Mouse (Mus musculus) cerebellum, adult 2 months (tissue): ENCODE data around the gene Trpm6.

Experiments
- CTCF ChIP-seq: fragments of 200-500 bp; IDR thresholded peaks from 2 replicates; pipeline ENCODE4 v1.5.1; 2011; ENCODE audit warnings: low read depth, mild to moderate bottlenecking, control low read depth, low read length, moderate library complexity, borderline replicate concordance; ENCODE audit not compliant: insufficient read depth
- POLR2A ChIP-seq: fragments of 200-500 bp; IDR thresholded peaks from 2 replicates; pipeline ENCODE4 v1.6.1; 2011; ENCODE audit warnings: low read length, control low read depth, borderline replicate concordance; ENCODE audit not compliant: insufficient read depth

DNA sequence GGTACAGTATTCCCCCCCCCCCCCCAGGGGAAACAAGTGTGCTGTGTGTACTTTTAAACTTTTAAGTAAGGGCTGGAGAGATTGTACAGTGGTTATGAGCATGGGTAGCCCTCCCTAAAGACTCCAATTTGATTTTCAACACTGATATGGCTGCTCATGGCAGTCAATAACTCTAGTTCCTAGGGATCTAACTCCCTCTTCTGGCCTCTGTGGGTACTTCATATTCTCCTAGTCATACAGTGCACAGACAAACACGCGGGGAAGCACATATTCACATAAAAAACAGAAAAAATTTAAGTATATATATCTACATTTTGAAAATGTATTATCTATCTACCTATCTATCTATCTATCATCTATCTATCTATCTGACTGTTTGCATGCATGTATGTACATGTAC, 67.6 kb downstream of the Trpm6 start:
- no peak for TF ChIP-seq POLR2A
- no peak for TF ChIP-seq CTCF
